Mouse (Mus musculus) thymus, adult 2 months (tissue): ENCODE measurements around the gene Cdc42bpg. TPM values are rescaled to one million over a fixed set of nuclear protein-coding genes. Genes with fewer than 3 reads are reported as not detected.

Experiments used
- DNase-seq: peaks from one replicate; pipeline ENCODE4 v3.0.0; 2021
- H3K27ac ChIP-seq: fragments of 200-500 bp; 2 replicates; pipeline ENCODE4 v1.5.1; 2012; ENCODE audit warnings: low read length, control low read depth; ENCODE audit not compliant: control insufficient read depth, insufficient read depth
- H3K27me3 ChIP-seq: fragments of 200-500 bp; 2 replicates; pipeline ENCODE4 v1.6.1; 2012; ENCODE audit warnings: mild to moderate bottlenecking, low read length, moderate library complexity, mixed read lengths; ENCODE audit not compliant: control insufficient read depth, insufficient read depth
- H3K36me3 ChIP-seq: fragments of 200-500 bp; 2 replicates; pipeline ENCODE4 v1.6.1; 2012; ENCODE audit warnings: mild to moderate bottlenecking, low read length, moderate library complexity; ENCODE audit not compliant: control insufficient read depth, insufficient read depth
- H3K4me1 ChIP-seq: fragments of 200-500 bp; replicated peaks from 2 replicates; pipeline ENCODE4 v1.6.1; 2012; ENCODE audit warnings: low read length; ENCODE audit not compliant: control insufficient read depth, insufficient read depth
- H3K4me3 ChIP-seq: fragments of 200-500 bp; 2 replicates; pipeline ENCODE4 v1.5.1; 2012; ENCODE audit warnings: mild to moderate bottlenecking, low read length, control low read depth, moderate library complexity; ENCODE audit not compliant: control insufficient read depth, insufficient read depth
- CTCF ChIP-seq: fragments of 200-500 bp; IDR thresholded peaks from 2 replicates; pipeline ENCODE4 v1.5.1; 2012; ENCODE audit warnings: mild to moderate bottlenecking, control low read depth, low read length, moderate library complexity, borderline replicate concordance; ENCODE audit not compliant: control insufficient read depth, poor library complexity, insufficient read depth; ENCODE audit errors: extremely low read depth
- POLR2A ChIP-seq: fragments of 200-500 bp; IDR thresholded peaks from 2 replicates; pipeline ENCODE4 v1.6.1; 2012; ENCODE audit warnings: mild to moderate bottlenecking, low read length, control low read depth, moderate library complexity; ENCODE audit not compliant: control insufficient read depth, poor library complexity, insufficient read depth; ENCODE audit errors: extremely low read depth
- WGBS: fragments of 180-500 bp; shearing (Covaris S2); methylation state at CpG from one replicate; pipeline ENCODE4 v1.1.7; 2018; 5-methylcytosine and 5-hydroxymethylcytosine counted together
- polyA plus RNA-seq: library from polyadenylated mRNA; depleted of rRNA; stranded (reverse); fragments of >200 nt; gene quantifications from 2 replicates; pipeline ENCODE4 v1.2.3, GENCODE M21; 2012

The Cdc42bpg gene
- polyA plus RNA-seq, 1 experiment, result 12.9 TPM

- peaks cover 26% of the 10 kb centered on the region for H3K4me1 ChIP-seq
- peaks cover 36% of the 10 kb centered on the region for H3K36me3 ChIP-seq
- no peaks in the 10 kb centered on the region for H3K27me3 ChIP-seq
- 94% methylated on average over 4 of the region's 4 CpGs for WGBS
- no peak for DNase-seq
- TF ChIP-seq POLR2A, result no peak
- no peak for TF ChIP-seq CTCF
- H3K4me3 ChIP-seq, result no peak overlapping the region
- no peak overlapping the region for H3K27ac ChIP-seq
These were observed 41.4 kb downstream of the Cdc42bpg start for GRCm38 (mm10) chr19:6347615-6348014.

GRCm38 (mm10) chr19:6348717-6349116 is 42.5 kb downstream of the Cdc42bpg start:
- 58% methylated on average over 9 of the region's 9 CpGs for WGBS
- peaks cover 16% of the 10 kb centered on the region for H3K4me1 ChIP-seq
- H3K27me3 ChIP-seq, result no peaks in the 10 kb centered on the region
- TF ChIP-seq POLR2A, result no peak
- no peak for TF ChIP-seq CTCF
- no peak for DNase-seq
- no peak overlapping the region for H3K27ac ChIP-seq
- peaks cover 47% of the 10 kb centered on the region for H3K36me3 ChIP-seq
- no peak overlapping the region for H3K4me3 ChIP-seq

- TF ChIP-seq POLR2A (no peak), CTCF (no peak)
These were observed 43.1 kb downstream of the Cdc42bpg start for GRCm38 (mm10) chr19:6349215-6349983.

GRCm38 (mm10) chr19:6351431-6352106 is 45.3 kb downstream of the Cdc42bpg start:
- Histone ChIP-seq H3K4me1 (peaks cover 12% of the 10 kb centered on the region), H3K27ac (no peak overlapping the region), H3K27me3 (no peaks in the 10 kb centered on the region), H3K36me3 (peaks cover 40% of the 10 kb centered on the region), H3K4me3 (no peak overlapping the region)
- 75% methylated on average over 14 of the region's 14 CpGs for WGBS
- TF ChIP-seq CTCF (no peak), POLR2A (no peak)
- DNase-seq, result no peak

More at GRCm38 (mm10) chr19:6349215-6349983, 43.1 kb downstream of the Cdc42bpg start:
- Histone ChIP-seq H3K4me1 (peaks cover 12% of the 10 kb centered on the region), H3K36me3 (peaks cover 53% of the 10 kb centered on the region), H3K27me3 (no peaks in the 10 kb centered on the region), H3K4me3 (no peak overlapping the region), H3K27ac (peak overlapping the region; percentile 17; the same call in 1 of the 2 replicates)
- WGBS, result 34% methylated on average over 14 of the region's 14 CpGs
- no peak for DNase-seq

GRCm38 (mm10) chr19:6352107-6352505 is 45.9 kb downstream of the Cdc42bpg start:
- TF ChIP-seq CTCF (no peak), POLR2A (no peak)
- WGBS, result 26% methylated on average over 2 of the region's 2 CpGs
- no peaks in the 10 kb centered on the region for H3K27me3 ChIP-seq
- no peak for DNase-seq
- H3K36me3 ChIP-seq, result peaks cover 35% of the 10 kb centered on the region
- no peak overlapping the region for H3K4me3 ChIP-seq
- peaks cover 12% of the 10 kb centered on the region for H3K4me1 ChIP-seq
- no peak overlapping the region for H3K27ac ChIP-seq

- Histone ChIP-seq H3K27ac (no peak overlapping the region), H3K27me3 (no peaks in the 10 kb centered on the region), H3K36me3 (peaks cover 28% of the 10 kb centered on the region), H3K4me3 (no peak overlapping the region), H3K4me1 (peaks cover 2% of the 10 kb centered on the region)
- 93% methylated on average over 7 of the region's 7 CpGs for WGBS
- no peak for TF ChIP-seq CTCF
- TF ChIP-seq POLR2A, result no peak
- DNase-seq, result no peak
These were observed 47.8 kb downstream of the Cdc42bpg start for GRCm38 (mm10) chr19:6354030-6354429.
